19 mouse cellular contexts compared by ENCODE assay signal in the genomic region with DNA sequence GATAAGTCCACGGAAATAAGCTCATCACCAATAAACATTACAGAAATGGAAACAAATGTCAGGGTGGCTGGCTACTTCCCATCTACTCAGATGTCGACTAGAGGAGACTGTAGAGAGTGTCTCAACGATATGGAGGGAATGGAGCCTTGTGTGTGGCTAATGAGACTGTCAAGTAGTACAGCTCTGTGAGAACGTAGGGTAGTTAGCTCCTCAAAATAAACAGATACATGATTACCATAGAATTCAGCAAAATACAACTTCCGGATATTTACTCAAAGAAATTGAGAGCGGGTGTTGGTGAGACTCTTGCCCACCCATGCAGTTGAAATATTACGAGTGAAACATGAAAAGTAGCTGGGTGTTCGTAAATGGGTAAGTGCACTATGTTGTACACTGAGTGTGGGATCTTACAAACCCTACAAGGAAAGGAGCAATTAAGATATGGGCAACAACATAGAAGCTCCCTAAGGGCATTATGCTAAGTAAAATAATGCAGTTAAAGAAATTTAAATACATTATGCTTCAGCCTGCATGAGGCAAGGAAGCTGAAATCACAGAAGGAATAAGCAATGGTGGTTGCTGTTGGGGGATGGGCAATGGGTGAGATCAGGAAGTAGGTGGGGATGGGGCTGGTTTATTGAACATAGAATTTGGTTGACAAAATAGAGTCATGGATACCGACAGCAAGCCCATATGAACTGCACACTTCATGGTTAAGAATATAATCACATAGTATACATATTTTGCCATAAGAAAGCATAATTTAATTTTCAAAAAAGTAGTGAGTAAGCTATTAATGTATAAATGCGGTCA. TPM values are rescaled to one million over a fixed set of nuclear protein-coding genes. Genes with fewer than 3 reads are reported as not detected.
"Had no signal": no experiment of that assay in that cellular context is flagged by ENCODE, and none has a peak within 500 bp of the region (broad histone marks: within the 10 kb centered on the region; RNA-seq: fewer than 3 reads in every experiment).

No protein-coding gene starts in this region.

- DNase-seq: kidney, adult 8-10 months; kidney, postnatal 36 days; layer of hippocampus, adult 9-11 months; layer of hippocampus, postnatal 36 days; lung, postnatal 36 days; spleen, adult 18-20 months; thymus, adult 2 months; thymus, postnatal 25 days had no signal

- H3K4me3 ChIP-seq: limb, embryonic 15.5 days; liver, embryonic 15.5 days; megakaryocyte, embryonic 14.5 days; midbrain, embryonic 15.5 days; neural tube, embryonic 12.5 days had no signal

- H3K27me3 ChIP-seq: limb, embryonic 15.5 days; liver, embryonic 15.5 days; megakaryocyte, embryonic 14.5 days; midbrain, embryonic 15.5 days; neural tube, embryonic 12.5 days had no signal

- H3K4me1 ChIP-seq: limb, embryonic 15.5 days; liver, embryonic 15.5 days; midbrain, embryonic 15.5 days; neural tube, embryonic 12.5 days had no signal

- ATAC-seq: hindbrain, embryonic 16.5 days; inflammation-experienced regulatory T-cells, adult 6 months; midbrain, embryonic 15.5 days had no signal

- H3K4me2 ChIP-seq: limb, embryonic 15.5 days; liver, embryonic 15.5 days; midbrain, embryonic 11.5 days; midbrain, embryonic 15.5 days; neural tube, embryonic 12.5 days had no signal

- H3K27ac ChIP-seq: kidney, postnatal 0 days; limb, embryonic 15.5 days; liver, embryonic 15.5 days; midbrain, embryonic 15.5 days; neural tube, embryonic 12.5 days had no signal

- H3K9me3 ChIP-seq: limb, embryonic 15.5 days; liver, embryonic 15.5 days; megakaryocyte, embryonic 14.5 days; midbrain, embryonic 15.5 days; neural tube, embryonic 12.5 days had no signal

- H3K9ac ChIP-seq: limb, embryonic 15.5 days; liver, embryonic 15.5 days; midbrain, embryonic 15.5 days; neural tube, embryonic 12.5 days had no signal

- H3K36me3 ChIP-seq: limb, embryonic 15.5 days; liver, embryonic 15.5 days; midbrain, embryonic 15.5 days; neural tube, embryonic 12.5 days had no signal

RNA-seq across cellular contexts. Expression of a gene that starts 1.9 kb away (rescaled TPM):
- polyA plus RNA-seq: inflammation-experienced regulatory T-cells, adult 6 months had no signal

RNA-seq across cellular contexts. Expression of a gene that starts 15.3 kb away (rescaled TPM):
- polyA plus RNA-seq: hindbrain, embryonic 16.5 days; limb, embryonic 11.5 days; limb, embryonic 15.5 days; liver, embryonic 15.5 days; midbrain, embryonic 11.5 days; midbrain, embryonic 15.5 days; neural tube, embryonic 12.5 days had no signal

RNA-seq across cellular contexts. Expression of a gene that starts 42.1 kb away (rescaled TPM):
- polyA plus RNA-seq: inflammation-experienced regulatory T-cells, adult 6 months; limb, embryonic 11.5 days; midbrain, embryonic 11.5 days; midbrain, embryonic 15.5 days; testis, adult 2 months had no signal

RNA-seq across cellular contexts. Expression of a gene that starts 54.2 kb away (rescaled TPM):
- polyA plus RNA-seq: inflammation-experienced regulatory T-cells, adult 6 months; limb, embryonic 11.5 days; testis, adult 2 months had no signal
